Mouse (Mus musculus): Measurements from ENCODE around the gene Aldh1b1. TPM values are rescaled to one million over a fixed set of nuclear protein-coding genes. Genes with fewer than 3 reads are reported as not detected.

The Aldh1b1 gene
- polyA plus RNA-seq, 1 experiment from 2014 or later = 350 TPM

GRCm38 (mm10) chr4:45819208-45819931, 20.5 kb downstream of the Aldh1b1 start:
- H3K4me2 ChIP-seq (replicated peaks; ENCODE audit: low read depth) = peak overlapping the region; percentile 59
- no peak overlapping the region for H3K9ac ChIP-seq (ENCODE audit: low read depth, low read length)
- H3K9me3 ChIP-seq (ENCODE audit: control insufficient read depth) = no peaks in the 10 kb centered on the region
- WGBS = 10% methylated on average over 17 of the region's 17 CpGs
- ATAC-seq = no peak
- H3K4me3 ChIP-seq (ENCODE audit: low read depth, low read length) = peak overlapping the region; percentile 14
- TF ChIP-seq CTCF (IDR thresholded peaks at IDR 0.05; ENCODE audit: low read depth) = no peak
- 0 out of 2 replicates have a peak, but pooled peaks cover 5% of the 10 kb centered on the region for H3K27me3 ChIP-seq (replicated peaks; ENCODE audit: control insufficient read depth, insufficient read depth, low read length)
- H3K36me3 ChIP-seq (ENCODE audit: control insufficient read depth, insufficient read depth) = no peaks in the 10 kb centered on the region
- no peak overlapping the region for H3K27ac ChIP-seq (ENCODE audit: low read depth, low read length)
- H3K4me1 ChIP-seq (replicated peaks; ENCODE audit: control insufficient read depth, insufficient read depth, low read length) = no peaks in the 10 kb centered on the region; the same call in 1 of the 2 replicates

- Histone ChIP-seq H3K36me3 (ENCODE audit: control insufficient read depth, insufficient read depth) (no peaks in the 10 kb centered on the region), H3K9me3 (ENCODE audit: control insufficient read depth) (no peaks in the 10 kb centered on the region), H3K27me3 (replicated peaks; ENCODE audit: control insufficient read depth, insufficient read depth, low read length) (peaks cover 12% of the 10 kb centered on the region), H3K4me1 (replicated peaks; ENCODE audit: control insufficient read depth, insufficient read depth, low read length) (no peaks in the 10 kb centered on the region; the same call in 1 of the 2 replicates), H3K4me2 (replicated peaks; ENCODE audit: low read depth) (peak overlapping the region; percentile 59), H3K4me3 (ENCODE audit: low read depth, low read length) (0 out of 2 replicates have a peak overlapping the region, but pooled peaks have one; percentile 14), H3K9ac (ENCODE audit: low read depth, low read length) (no peak overlapping the region), H3K27ac (ENCODE audit: low read depth, low read length) (no peak overlapping the region)
- 0 out of 2 replicates have a peak, but pooled peaks have one; percentile 34 for ATAC-seq
- TF ChIP-seq CTCF (IDR thresholded peaks at IDR 0.05; ENCODE audit: low read depth) = peak; percentile 86
- 40% methylated on average over 8 of the region's 8 CpGs for WGBS
These were observed 21.4 kb downstream of the Aldh1b1 start for GRCm38 (mm10) chr4:45820074-45820830.

GRCm38 (mm10) chr4:45821995-45822394, 23.2 kb downstream of the Aldh1b1 start:
- Histone ChIP-seq H3K27ac (ENCODE audit: low read depth, low read length) (no peak overlapping the region), H3K27me3 (replicated peaks; ENCODE audit: control insufficient read depth, insufficient read depth, low read length) (peaks cover 29% of the 10 kb centered on the region), H3K9ac (ENCODE audit: low read depth, low read length) (no peak overlapping the region), H3K4me1 (replicated peaks; ENCODE audit: control insufficient read depth, insufficient read depth, low read length) (no peaks in the 10 kb centered on the region; the same call in 1 of the 2 replicates), H3K4me2 (replicated peaks; ENCODE audit: low read depth) (no peak overlapping the region), H3K36me3 (ENCODE audit: control insufficient read depth, insufficient read depth) (no peaks in the 10 kb centered on the region), H3K9me3 (ENCODE audit: control insufficient read depth) (no peaks in the 10 kb centered on the region), H3K4me3 (ENCODE audit: low read depth, low read length) (no peak overlapping the region)
- no peak for ATAC-seq
- WGBS = 64% methylated on average over 3 of the region's 3 CpGs
- TF ChIP-seq CTCF (IDR thresholded peaks at IDR 0.05; ENCODE audit: low read depth) = no peak

GRCm38 (mm10) chr4:45822781-45823575, 24.2 kb downstream of the Aldh1b1 start:
- no peak overlapping the region for H3K4me3 ChIP-seq (ENCODE audit: low read depth, low read length)
- WGBS = 56% methylated on average over 11 of the region's 11 CpGs
- H3K9ac ChIP-seq (ENCODE audit: low read depth, low read length) = no peak overlapping the region
- no peaks in the 10 kb centered on the region; the same call in 1 of the 2 replicates for H3K4me1 ChIP-seq (replicated peaks; ENCODE audit: control insufficient read depth, insufficient read depth, low read length)
- no peak overlapping the region for H3K4me2 ChIP-seq (replicated peaks; ENCODE audit: low read depth)
- H3K27me3 ChIP-seq (replicated peaks; ENCODE audit: control insufficient read depth, insufficient read depth, low read length) = peaks cover 39% of the 10 kb centered on the region
- no peaks in the 10 kb centered on the region for H3K36me3 ChIP-seq (ENCODE audit: control insufficient read depth, insufficient read depth)
- no peaks in the 10 kb centered on the region for H3K9me3 ChIP-seq (ENCODE audit: control insufficient read depth)
- TF ChIP-seq CTCF (IDR thresholded peaks at IDR 0.05; ENCODE audit: low read depth) = no peak
- ATAC-seq = no peak
- H3K27ac ChIP-seq (ENCODE audit: low read depth, low read length) = no peak overlapping the region

DNA sequence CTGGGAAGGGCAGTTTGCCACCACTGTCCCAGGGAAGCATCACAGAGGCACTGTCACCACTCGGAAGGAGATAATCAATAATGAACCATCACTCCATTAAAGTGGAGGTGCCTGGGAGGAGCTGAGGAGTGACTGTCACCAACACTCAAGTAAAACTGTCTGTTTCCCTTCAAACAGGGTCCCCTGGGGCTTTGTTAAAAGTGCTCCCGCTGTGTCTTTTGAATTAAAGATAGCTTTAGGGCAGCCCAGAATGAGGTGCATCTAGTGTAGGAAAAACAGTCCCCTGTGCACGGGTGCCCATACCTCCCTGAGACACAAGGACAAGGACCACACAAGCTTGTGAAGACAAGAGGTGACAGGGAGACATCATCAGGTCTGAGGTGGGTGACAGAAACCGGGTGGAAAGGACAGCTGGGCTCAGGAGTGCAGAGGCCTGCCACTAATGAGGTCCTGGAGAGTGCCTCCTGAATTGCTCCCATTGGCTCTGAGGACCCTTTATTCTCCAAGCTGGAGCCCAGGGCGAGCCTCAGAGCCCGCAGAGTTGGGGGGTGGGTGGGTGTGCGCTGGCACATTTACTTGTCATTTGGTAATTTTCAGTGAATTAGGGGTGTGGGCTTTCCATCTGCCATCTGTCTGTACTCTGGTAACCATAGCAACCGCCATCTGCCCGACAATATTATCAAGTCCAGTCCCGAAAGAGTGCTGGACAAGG, 25.4 kb downstream of the Aldh1b1 start:
- no peaks in the 10 kb centered on the region for H3K9me3 ChIP-seq (ENCODE audit: control insufficient read depth)
- no peak overlapping the region for H3K4me3 ChIP-seq (ENCODE audit: low read depth, low read length)
- no peak overlapping the region for H3K27ac ChIP-seq (ENCODE audit: low read depth, low read length)
- H3K4me1 ChIP-seq (replicated peaks; ENCODE audit: control insufficient read depth, insufficient read depth, low read length) = no peaks in the 10 kb centered on the region
- ATAC-seq = no peak
- no peak overlapping the region for H3K9ac ChIP-seq (ENCODE audit: low read depth, low read length)
- 27% methylated on average over 10 of the region's 10 CpGs for WGBS
- H3K4me2 ChIP-seq (replicated peaks; ENCODE audit: low read depth) = no peak overlapping the region
- peaks cover 46% of the 10 kb centered on the region for H3K27me3 ChIP-seq (replicated peaks; ENCODE audit: control insufficient read depth, insufficient read depth, low read length)
- TF ChIP-seq CTCF (IDR thresholded peaks at IDR 0.05; ENCODE audit: low read depth) = no peak
- H3K36me3 ChIP-seq (ENCODE audit: control insufficient read depth, insufficient read depth) = no peaks in the 10 kb centered on the region

All from intestine, postnatal 0 days (tissue).